In the genomic region with DNA sequence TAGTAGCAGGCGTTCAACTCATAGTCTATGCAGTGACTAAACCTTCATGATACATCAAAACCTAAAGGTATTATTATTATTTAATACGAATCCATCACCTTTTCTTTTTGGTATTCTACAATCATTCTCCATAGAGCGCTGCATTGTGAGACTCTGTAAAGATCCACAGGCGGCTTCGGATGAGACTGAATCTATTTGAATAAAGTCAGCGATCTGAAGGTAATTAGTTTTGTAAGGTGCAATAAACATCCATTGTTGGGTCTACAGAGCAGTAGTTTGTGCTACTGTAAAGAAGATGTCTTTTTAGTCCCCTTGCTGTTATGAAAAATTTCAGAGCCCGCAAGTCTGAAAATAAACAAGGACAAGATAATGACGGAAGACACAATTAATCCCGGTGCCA, we compare ENCODE assay signal across 25 mouse cellular contexts.
A peak's percentile ranks its signal among the peaks of the same experiment; 100 is the strongest.
DNase-seq lines count a peak whose midpoint lies in the region; ATAC-seq and TF ChIP-seq lines count a peak whose summit lies in the region.
"Had no signal": no experiment of that assay in that cellular context is flagged by ENCODE, and none has a peak within 500 bp of the region (broad histone marks: within the 10 kb centered on the region; RNA-seq: fewer than 3 reads in every experiment).

No protein-coding gene starts in this region.

- H3K4me2 ChIP-seq in forebrain, embryonic 14.5 days (ENCODE audit: low read length), result no peak overlapping the region
- no peak overlapping the region for H3K4me2 ChIP-seq in forebrain, embryonic 11.5 days (ENCODE audit: low read depth, low read length, severe bottlenecking)
- peak overlapping the region; percentile 18; the same call in 1 of the 2 replicates for H3K4me2 ChIP-seq in hindbrain, postnatal 0 days (ENCODE audit: low read depth, low read length)
- H3K4me2 ChIP-seq in hindbrain, embryonic 13.5 days, result no peak overlapping the region
- H3K4me2 ChIP-seq in neural tube, embryonic 15.5 days, result peak overlapping the region; percentile 21
- H3K4me2 ChIP-seq: heart, embryonic 11.5 days; intestine, embryonic 15.5 days had no signal

- ATAC-seq in forebrain, embryonic 14.5 days, result no peak
- no peak for ATAC-seq in forebrain, embryonic 11.5 days (replicated peaks; ENCODE audit: low FRiP score)
- no peak for ATAC-seq in hindbrain, postnatal 0 days
- no peak for ATAC-seq in hindbrain, embryonic 13.5 days (ENCODE audit: low FRiP score)
- no peak for ATAC-seq in neural tube, embryonic 15.5 days (ENCODE audit: low FRiP score)
- no peak for ATAC-seq in inflammation-experienced regulatory T-cells, adult 6 months
- ATAC-seq: activated CD4-positive, CD25-positive, alpha-beta regulatory T cell, adult 4 months; forebrain, embryonic 16.5 days; intestine, embryonic 15.5 days had no signal

- no peaks in the 10 kb centered on the region for H3K9me3 ChIP-seq in forebrain, embryonic 14.5 days (replicated peaks; ENCODE audit: control insufficient read depth, low read length)
- H3K9me3 ChIP-seq in forebrain, embryonic 11.5 days (ENCODE audit: control insufficient read depth, low read length), result no peaks in the 10 kb centered on the region
- H3K9me3 ChIP-seq in hindbrain, postnatal 0 days (ENCODE audit: low read length), result no peaks in the 10 kb centered on the region
- H3K9me3 ChIP-seq in hindbrain, embryonic 13.5 days, result no peaks in the 10 kb centered on the region
- no peaks in the 10 kb centered on the region for H3K9me3 ChIP-seq in neural tube, embryonic 15.5 days (replicated peaks)
- H3K9me3 ChIP-seq: forebrain, embryonic 10.5 days; intestine, embryonic 15.5 days had no signal

- H3K4me1 ChIP-seq in forebrain, embryonic 14.5 days (ENCODE audit: control insufficient read depth, insufficient read depth, low read length), result peaks cover 3% of the 10 kb centered on the region; the same call in 1 of the 2 replicates
- no peaks in the 10 kb centered on the region for H3K4me1 ChIP-seq in forebrain, embryonic 11.5 days (replicated peaks; ENCODE audit: control insufficient read depth, insufficient read depth, low read length)
- H3K4me1 ChIP-seq in hindbrain, postnatal 0 days (ENCODE audit: insufficient read depth, low read length), result 0 out of 2 replicates have a peak, but pooled peaks cover 4% of the 10 kb centered on the region
- H3K4me1 ChIP-seq in hindbrain, embryonic 13.5 days (replicated peaks), result no peaks in the 10 kb centered on the region; the same call in 1 of the 2 replicates
- H3K4me1 ChIP-seq in neural tube, embryonic 15.5 days, result peaks cover 10% of the 10 kb centered on the region; the same call in 1 of the 2 replicates
- H3K4me1 ChIP-seq: intestine, embryonic 15.5 days had no signal

- no peak overlapping the region for H3K9ac ChIP-seq in forebrain, embryonic 14.5 days (ENCODE audit: low read length)
- H3K9ac ChIP-seq in forebrain, embryonic 11.5 days (ENCODE audit: low read length), result no peak overlapping the region
- H3K9ac ChIP-seq in hindbrain, postnatal 0 days (replicated peaks; ENCODE audit: low read length), result no peak overlapping the region
- no peak overlapping the region for H3K9ac ChIP-seq in hindbrain, embryonic 13.5 days
- H3K9ac ChIP-seq in neural tube, embryonic 15.5 days (replicated peaks), result no peak overlapping the region
- H3K9ac ChIP-seq: intestine, embryonic 15.5 days had no signal

- no peak overlapping the region for H3K4me3 ChIP-seq in forebrain, embryonic 14.5 days (ENCODE audit: low read depth, low read length)
- no peak overlapping the region for H3K4me3 ChIP-seq in forebrain, embryonic 11.5 days (ENCODE audit: low read depth, low read length)
- no peak overlapping the region for H3K4me3 ChIP-seq in hindbrain, postnatal 0 days (ENCODE audit: low read length)
- H3K4me3 ChIP-seq in hindbrain, embryonic 13.5 days, result no peak overlapping the region
- H3K4me3 ChIP-seq in neural tube, embryonic 15.5 days (replicated peaks), result no peak overlapping the region
- H3K4me3 ChIP-seq: forebrain, embryonic 10.5 days; gastrocnemius, adult 2 months; intestine, embryonic 15.5 days had no signal

- 28% methylated on average over 9 of the region's 9 CpGs for WGBS in forebrain, embryonic 14.5 days
- WGBS in forebrain, embryonic 11.5 days, result 62% methylated on average over 9 of the region's 9 CpGs
- WGBS in hindbrain, postnatal 0 days, result 41% methylated on average over 9 of the region's 9 CpGs
- WGBS in hindbrain, embryonic 13.5 days, result 49% methylated on average over 9 of the region's 9 CpGs
- 31% methylated on average over 9 of the region's 9 CpGs for WGBS in neural tube, embryonic 15.5 days

- TF ChIP-seq CTCF in hindbrain, postnatal 0 days (IDR thresholded peaks at IDR 0.05; ENCODE audit: low read depth), result no peak

- H3K36me3 ChIP-seq in forebrain, embryonic 14.5 days (ENCODE audit: control insufficient read depth, insufficient read depth, low read length), result no peaks in the 10 kb centered on the region
- H3K36me3 ChIP-seq in forebrain, embryonic 11.5 days (ENCODE audit: control insufficient read depth, insufficient read depth, low read length), result no peaks in the 10 kb centered on the region
- H3K36me3 ChIP-seq in hindbrain, postnatal 0 days (ENCODE audit: insufficient read depth, low read length), result no peaks in the 10 kb centered on the region
- no peaks in the 10 kb centered on the region for H3K36me3 ChIP-seq in hindbrain, embryonic 13.5 days
- no peaks in the 10 kb centered on the region for H3K36me3 ChIP-seq in neural tube, embryonic 15.5 days
- H3K36me3 ChIP-seq: forebrain, embryonic 10.5 days; G1E; intestine, embryonic 15.5 days had no signal

- H3K27me3 ChIP-seq in forebrain, embryonic 14.5 days (replicated peaks; ENCODE audit: control insufficient read depth, insufficient read depth, low read length), result no peaks in the 10 kb centered on the region
- no peaks in the 10 kb centered on the region for H3K27me3 ChIP-seq in forebrain, embryonic 11.5 days (ENCODE audit: control insufficient read depth, insufficient read depth, low read length)
- no peaks in the 10 kb centered on the region for H3K27me3 ChIP-seq in hindbrain, postnatal 0 days (ENCODE audit: insufficient read depth, low read length)
- H3K27me3 ChIP-seq in hindbrain, embryonic 13.5 days, result no peaks in the 10 kb centered on the region
- no peaks in the 10 kb centered on the region for H3K27me3 ChIP-seq in neural tube, embryonic 15.5 days (replicated peaks)
- H3K27me3 ChIP-seq: CH12.LX; intestine, embryonic 15.5 days had no signal

- DNase-seq in forebrain, embryonic 14.5 days (ENCODE audit: low spot score), result peak; percentile 14
- DNase-seq in forebrain, embryonic 11.5 days (ENCODE audit: low spot score), result no peak
- DNase-seq in hindbrain, postnatal 0 days (ENCODE audit: low spot score), result no peak
- DNase-seq in Muller cell, postnatal 12 days (ENCODE audit: inconsistent ontology term), result peak; percentile 12
- DNase-seq in layer of hippocampus, adult 18-20 months (ENCODE audit: low spot score in 2 of 2), result no peak
- DNase-seq: adrenal gland, adult 8-10 months; adrenal gland, postnatal 25 days; B cell, adult 2 months; cerebellum, adult 18-20 months; cerebellum, adult 9-10 months; cerebellum, postnatal 14 days; gastrocnemius, adult 2 months; gastrocnemius, postnatal 14 days; heart, adult 11 months; kidney, adult 11 months had no signal

- no peak overlapping the region for H3K27ac ChIP-seq in forebrain, embryonic 14.5 days (ENCODE audit: low read depth, low read length)
- H3K27ac ChIP-seq in forebrain, embryonic 11.5 days (ENCODE audit: low read depth, low read length), result no peak overlapping the region
- no peak overlapping the region for H3K27ac ChIP-seq in hindbrain, postnatal 0 days
- H3K27ac ChIP-seq in hindbrain, embryonic 13.5 days, result no peak overlapping the region
- no peak overlapping the region for H3K27ac ChIP-seq in neural tube, embryonic 15.5 days (replicated peaks)
- H3K27ac ChIP-seq: forebrain, embryonic 10.5 days; gastrocnemius, adult 2 months; intestine, embryonic 15.5 days had no signal

Comparison
In these comparisons a context has a peak if more than half of its experiments do, and no peak if none do; other contexts are left out.
1. DNase-seq: peak in forebrain, embryonic 14.5 days (single experiment) and Muller cell, postnatal 12 days (single experiment); none in forebrain, embryonic 11.5 days (single experiment), hindbrain, postnatal 0 days (single experiment) and layer of hippocampus, adult 18-20 months (0 of 2).
2. H3K4me2 ChIP-seq: peak in hindbrain, postnatal 0 days (single experiment) and neural tube, embryonic 15.5 days (single experiment); none in forebrain, embryonic 14.5 days (single experiment), forebrain, embryonic 11.5 days (single experiment) and hindbrain, embryonic 13.5 days (single experiment).